Mouse (Mus musculus): Measurements from ENCODE around the gene Trmt5. TPM values are rescaled to one million over a fixed set of nuclear protein-coding genes. Genes with fewer than 3 reads are reported as not detected.

The Trmt5 gene
- polyA plus RNA-seq, 1 experiment = not detected

DNA sequence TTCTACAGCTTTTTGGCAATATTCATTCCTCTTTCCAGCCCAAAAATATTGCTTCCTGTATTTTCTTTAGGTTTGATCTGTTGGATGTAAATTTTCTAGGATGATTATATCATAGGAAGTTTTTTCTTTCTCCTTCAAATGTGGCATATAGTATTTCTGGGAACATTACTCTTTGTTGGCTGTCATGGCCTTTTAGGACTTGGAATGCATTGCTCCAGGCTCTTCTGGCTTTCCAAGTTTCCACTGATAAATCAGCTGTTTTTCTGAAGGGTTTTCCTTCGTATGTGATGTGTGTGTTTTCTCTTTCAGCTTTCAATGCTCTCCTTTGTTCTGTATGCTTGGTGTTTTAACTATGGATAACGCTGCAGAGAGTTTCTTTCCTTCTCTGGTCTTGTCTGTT is 31.5 kb downstream of the Trmt5 start:
- Histone ChIP-seq H3K4me1 (ENCODE audit: control insufficient read depth, insufficient read depth, low read length) (no peaks in the 10 kb centered on the region), H3K27ac (ENCODE audit: insufficient read depth, low read depth, low read length) (no peak overlapping the region), H3K4me3 (ENCODE audit: insufficient read depth, low read depth, low read length) (no peak overlapping the region)
- WGBS = 68% methylated on average over 2 of the region's 2 CpGs
- no peak for TF ChIP-seq CTCF (IDR thresholded peaks at IDR 0.05; ENCODE audit: insufficient read depth, low read depth, low read length)
- TF ChIP-seq POLR2A (IDR thresholded peaks at IDR 0.05; ENCODE audit: insufficient read depth, low read depth, low read length) = no peak

DNA sequence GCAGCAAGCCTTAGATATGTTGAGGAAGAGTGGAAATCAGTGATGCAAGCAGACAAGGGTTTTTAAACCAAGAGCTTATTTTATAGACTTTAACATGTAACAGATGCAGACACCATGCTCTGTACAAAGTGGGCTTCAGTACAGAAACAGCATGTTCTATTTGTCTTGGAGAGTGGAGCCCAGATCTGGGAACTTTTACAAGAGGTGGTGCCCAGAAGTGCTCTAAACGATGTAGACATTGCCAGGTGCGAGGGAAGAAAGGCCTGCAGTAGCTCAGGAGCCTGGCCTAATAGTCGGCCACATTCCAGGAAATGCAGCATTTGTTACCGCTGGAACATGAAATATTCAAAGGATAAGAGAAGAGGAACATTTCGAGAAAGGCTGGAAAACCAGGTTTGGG is 40.8 kb downstream of the Trmt5 start:
- 65% methylated on average over 5 of the region's 5 CpGs for WGBS
- no peak for TF ChIP-seq POLR2A (IDR thresholded peaks at IDR 0.05; ENCODE audit: insufficient read depth, low read depth, low read length)

DNA sequence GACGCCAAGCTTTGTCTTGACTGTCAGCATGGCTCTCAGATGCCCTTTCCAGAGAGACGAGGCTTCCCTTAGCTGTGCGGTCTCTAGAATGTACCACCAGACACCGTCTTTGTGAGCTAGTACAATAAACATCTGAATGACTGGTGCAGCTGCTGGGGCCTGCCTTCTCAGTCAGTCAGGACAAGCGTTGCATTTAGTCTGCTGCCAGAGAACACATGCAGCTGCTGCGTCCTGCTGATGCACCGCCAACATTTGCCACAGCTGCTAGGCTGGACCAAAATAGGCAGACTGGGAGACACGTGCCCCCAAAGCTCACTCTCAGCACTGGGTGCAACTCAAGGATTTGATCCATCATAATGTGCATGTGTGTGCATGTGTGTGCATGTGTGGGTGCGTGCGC is 44.5 kb downstream of the Trmt5 start:
- Histone ChIP-seq H3K4me3 (ENCODE audit: insufficient read depth, low read depth, low read length) (no peak overlapping the region), H3K27ac (ENCODE audit: insufficient read depth, low read depth, low read length) (peak overlapping the region; percentile 75), H3K4me1 (ENCODE audit: control insufficient read depth, insufficient read depth, low read length) (peaks cover 5% of the 10 kb centered on the region)
- 23% methylated on average over 10 of the region's 10 CpGs for WGBS
- TF ChIP-seq CTCF (IDR thresholded peaks at IDR 0.05; ENCODE audit: insufficient read depth, low read depth, low read length) (no peak), POLR2A (IDR thresholded peaks at IDR 0.05; ENCODE audit: insufficient read depth, low read depth, low read length) (no peak)

More for the DNA sequence above, 40.8 kb downstream of the Trmt5 start:
- peaks cover 5% of the 10 kb centered on the region for H3K4me1 ChIP-seq (ENCODE audit: control insufficient read depth, insufficient read depth, low read length)
- H3K4me3 ChIP-seq (ENCODE audit: insufficient read depth, low read depth, low read length) = no peak overlapping the region
- no peak overlapping the region for H3K27ac ChIP-seq (ENCODE audit: insufficient read depth, low read depth, low read length)

DNA sequence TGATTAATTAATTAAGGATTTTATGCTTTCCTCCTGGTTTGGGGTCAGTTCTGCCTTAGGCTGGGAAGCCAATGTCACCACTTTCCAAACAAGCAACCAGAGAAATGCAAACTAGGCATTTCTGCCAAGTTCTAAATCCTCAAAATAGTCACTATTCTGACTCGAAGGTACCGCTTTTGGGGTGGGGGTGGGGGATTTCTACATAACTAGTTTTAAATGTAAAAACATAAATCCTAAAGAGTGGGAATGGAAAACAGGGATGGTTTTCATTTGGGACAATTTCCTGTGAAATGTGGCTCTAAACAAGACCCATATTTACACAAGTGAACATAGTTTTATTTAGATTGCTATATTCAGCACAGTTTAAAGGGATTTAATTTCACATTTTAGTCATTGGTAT is 53.9 kb downstream of the Trmt5 start:
- Histone ChIP-seq H3K4me1 (ENCODE audit: control insufficient read depth, insufficient read depth, low read length) (no peaks in the 10 kb centered on the region), H3K27ac (ENCODE audit: insufficient read depth, low read depth, low read length) (no peak overlapping the region)
- 22% methylated on average over 2 of the region's 2 CpGs for WGBS

DNA sequence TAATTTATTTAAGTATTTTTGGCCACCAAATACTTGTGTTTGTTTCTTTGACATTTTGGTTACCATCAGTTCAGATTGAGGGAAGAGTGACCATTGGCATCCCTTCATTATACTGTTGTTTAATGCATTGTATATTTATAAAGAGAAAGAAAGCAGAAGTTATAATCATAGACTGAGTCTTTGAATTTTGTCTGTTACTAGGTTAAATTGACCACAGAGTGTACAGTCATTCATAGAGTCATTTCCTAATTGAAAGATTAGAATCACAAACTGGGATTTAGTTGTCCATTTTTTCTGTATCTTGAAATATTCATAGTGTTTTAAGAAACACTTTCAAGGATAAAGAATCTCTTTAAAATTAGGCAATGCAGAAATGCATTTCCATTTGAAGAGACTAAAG is 55.0 kb downstream of the Trmt5 start:
- Histone ChIP-seq H3K27ac (ENCODE audit: insufficient read depth, low read depth, low read length) (no peak overlapping the region), H3K4me3 (ENCODE audit: insufficient read depth, low read depth, low read length) (no peak overlapping the region), H3K4me1 (ENCODE audit: control insufficient read depth, insufficient read depth, low read length) (no peaks in the 10 kb centered on the region)
- TF ChIP-seq CTCF (IDR thresholded peaks at IDR 0.05; ENCODE audit: insufficient read depth, low read depth, low read length) = no peak
- no peak for TF ChIP-seq POLR2A (IDR thresholded peaks at IDR 0.05; ENCODE audit: insufficient read depth, low read depth, low read length)

More for the DNA sequence above, 53.9 kb downstream of the Trmt5 start:
- no peak overlapping the region for H3K4me3 ChIP-seq (ENCODE audit: insufficient read depth, low read depth, low read length)
- no peak for TF ChIP-seq CTCF (IDR thresholded peaks at IDR 0.05; ENCODE audit: insufficient read depth, low read depth, low read length)
- TF ChIP-seq POLR2A (IDR thresholded peaks at IDR 0.05; ENCODE audit: insufficient read depth, low read depth, low read length) = no peak

DNA sequence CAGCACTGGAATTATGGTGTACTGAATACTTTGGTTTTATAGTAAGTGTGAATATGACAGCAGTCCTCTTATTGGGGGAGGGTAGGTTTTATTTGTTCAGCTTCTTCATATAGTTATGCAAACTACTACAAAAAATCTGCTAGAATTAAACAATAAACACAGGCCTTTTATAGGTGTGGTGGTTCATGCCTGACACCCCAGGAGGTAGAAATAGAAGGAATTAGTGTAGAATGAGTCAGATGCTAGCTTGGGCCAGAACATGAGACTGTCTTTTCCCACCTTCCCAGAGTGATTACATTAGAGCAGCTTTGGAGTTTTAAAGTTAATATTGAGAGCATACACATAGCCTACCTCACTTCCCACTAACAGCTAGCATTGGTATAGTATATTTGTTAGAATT is 56.3 kb downstream of the Trmt5 start:
- no peak overlapping the region for H3K27ac ChIP-seq (ENCODE audit: insufficient read depth, low read depth, low read length)
- no peak overlapping the region for H3K4me3 ChIP-seq (ENCODE audit: insufficient read depth, low read depth, low read length)
- TF ChIP-seq CTCF (IDR thresholded peaks at IDR 0.05; ENCODE audit: insufficient read depth, low read depth, low read length) (no peak), POLR2A (IDR thresholded peaks at IDR 0.05; ENCODE audit: insufficient read depth, low read depth, low read length) (no peak)
- no peaks in the 10 kb centered on the region for H3K4me1 ChIP-seq (ENCODE audit: control insufficient read depth, insufficient read depth, low read length)

Other genes starting within 250 kb of the Trmt5 start
- gene Six1, start 232.8 kb downstream of the Trmt5 start, polyA plus RNA-seq (2012; ENCODE audit: insufficient read depth, insufficient read length, low replicate concordance, missing spikeins) = not detected in 2 replicates
- gene Six4, start 173.3 kb downstream of the Trmt5 start, polyA plus RNA-seq (2012; ENCODE audit: insufficient read depth, insufficient read length, low replicate concordance, missing spikeins) = not detected in 2 replicates
- gene Mnat1, start 163.0 kb downstream of the Trmt5 start, polyA plus RNA-seq (2012; ENCODE audit: insufficient read depth, insufficient read length, low replicate concordance, missing spikeins) = not detected in 2 replicates
- gene Slc38a6, start 69 bp upstream of the Trmt5 start, polyA plus RNA-seq (2012; ENCODE audit: insufficient read depth, insufficient read length, low replicate concordance, missing spikeins) = not detected in 2 replicates

All from olfactory bulb, adult 2 months (tissue).